Mouse (Mus musculus): ENCODE data around the gene C2cd6.

Gene C2cd6

GRCm38 (mm10) chr1:59094705-59095104 lies at the start of gene C2cd6:
Gene C2cd6 (minus strand): TSS chr1:59094900.
- DNase-seq (ENCODE audit: low read depth, low spot score), result no peak

- no peak for DNase-seq (ENCODE audit: low read depth, low spot score)
Observed at GRCm38 (mm10) chr1:59142809-59143208, 48.1 kb upstream of the C2cd6 start.

- DNase-seq (ENCODE audit: low read depth, low spot score), result no peak
Observed at GRCm38 (mm10) chr1:59134419-59134818, 39.7 kb upstream of the C2cd6 start.

GRCm38 (mm10) chr1:59128879-59129278 lies 34.2 kb upstream of the C2cd6 start:
- DNase-seq (ENCODE audit: low read depth, low spot score), result no peak

- no peak for DNase-seq (ENCODE audit: low read depth, low spot score)
Observed at GRCm38 (mm10) chr1:59125558-59125957, 30.9 kb upstream of the C2cd6 start.

- peak; percentile 89 for DNase-seq (ENCODE audit: low read depth, low spot score)
Observed at GRCm38 (mm10) chr1:59119720-59120457, 25.2 kb upstream of the C2cd6 start, which contains the start of gene Tmem237. Gene Tmem237 (minus strand): TSS chr1:59120408.

GRCm38 (mm10) chr1:59110524-59110923 lies 15.8 kb upstream of the C2cd6 start:
- no peak for DNase-seq (ENCODE audit: low read depth, low spot score)

GRCm38 (mm10) chr1:59102071-59102470 lies 7.4 kb upstream of the C2cd6 start:
- no peak for DNase-seq (ENCODE audit: low read depth, low spot score)

- DNase-seq (ENCODE audit: low read depth, low spot score), result no peak
Observed at GRCm38 (mm10) chr1:59101020-59101419, 6.3 kb upstream of the C2cd6 start.

GRCm38 (mm10) chr1:59070867-59071266 lies 23.8 kb downstream of the C2cd6 start:
- DNase-seq (ENCODE audit: low read depth, low spot score), result no peak

- DNase-seq (ENCODE audit: low read depth, low spot score), result no peak
Observed at GRCm38 (mm10) chr1:59067976-59068375, 26.7 kb downstream of the C2cd6 start.

GRCm38 (mm10) chr1:59063697-59064096 lies 31.0 kb downstream of the C2cd6 start:
- no peak for DNase-seq (ENCODE audit: low read depth, low spot score)

GRCm38 (mm10) chr1:59056955-59057354 lies 37.7 kb downstream of the C2cd6 start:
- no peak for DNase-seq (ENCODE audit: low read depth, low spot score)

- no peak for DNase-seq (ENCODE audit: low read depth, low spot score)
Observed at GRCm38 (mm10) chr1:59051306-59051705, 43.4 kb downstream of the C2cd6 start.

- no peak for DNase-seq (ENCODE audit: low read depth, low spot score)
Observed at GRCm38 (mm10) chr1:59037723-59038122, 57.0 kb downstream of the C2cd6 start.

- no peak for DNase-seq (ENCODE audit: low read depth, low spot score)
Observed at GRCm38 (mm10) chr1:59021556-59021955, 73.1 kb downstream of the C2cd6 start.

GRCm38 (mm10) chr1:59009250-59009649 lies 85.5 kb downstream of the C2cd6 start:
- no peak for DNase-seq (ENCODE audit: low read depth, low spot score)
